Mouse (Mus musculus) stomach, embryonic 15.5 days (tissue): ENCODE results near the gene Fam3c. TPM values are rescaled to one million over a fixed set of nuclear protein-coding genes. Genes with fewer than 3 reads are reported as not detected.

ENCODE experiments used
- ATAC-seq: fragments of 200-750 bp; cut with Nextera tagmentation; 2 replicates; pipeline ENCODE4 v1.8.0; 2017; ENCODE audit warnings: low read depth, moderate number of reproducible peaks, moderate TSS enrichment; ENCODE audit not compliant: insufficient read depth, low FRiP score
- H3K27ac ChIP-seq: fragments of 300-500 bp; sonication (generic); 2 replicates; pipeline ENCODE4 v1.5.1; 2015; ENCODE audit warnings: mild to moderate bottlenecking, inconsistent platforms
- H3K27me3 ChIP-seq: fragments of 300-500 bp; sonication (generic); replicated peaks from 2 replicates; pipeline ENCODE4 v1.6.1; 2015; ENCODE audit warnings: inconsistent platforms
- H3K36me3 ChIP-seq: fragments of 300-500 bp; sonication (generic); 2 replicates; pipeline ENCODE4 v1.6.1; 2015; ENCODE audit warnings: inconsistent platforms
- H3K4me1 ChIP-seq: fragments of 300-500 bp; sonication (generic); 2 replicates; pipeline ENCODE4 v1.6.1; 2015; ENCODE audit warnings: inconsistent platforms
- H3K4me2 ChIP-seq: fragments of 300-500 bp; sonication (generic); 2 replicates; pipeline ENCODE4 v1.6.1; 2015; ENCODE audit warnings: mild to moderate bottlenecking, inconsistent platforms
- H3K4me3 ChIP-seq: fragments of 300-500 bp; sonication (generic); replicated peaks from 2 replicates; pipeline ENCODE4 v1.5.1; 2015; ENCODE audit warnings: inconsistent platforms
- H3K9ac ChIP-seq: fragments of 300-500 bp; sonication (generic); 2 replicates; pipeline ENCODE4 v1.6.1; 2015; ENCODE audit warnings: inconsistent platforms
- H3K9me3 ChIP-seq: fragments of 300-500 bp; sonication (generic); 2 replicates; pipeline ENCODE4 v1.6.1; 2016; ENCODE audit warnings: inconsistent platforms
- WGBS: fragments of 180-500 bp; shearing (Covaris S2); methylation state at CpG from one replicate; pipeline ENCODE4 v1.1.7; 2015; 5-methylcytosine and 5-hydroxymethylcytosine counted together
- polyA plus RNA-seq: library from polyadenylated mRNA; unstranded; fragments of >200 nt; fragmentation: Nextera tagmentation; extraction: Ambion mirVana; gene quantifications from 2 replicates; pipeline ENCODE4 v1.2.1, GENCODE M21; 2015

The Fam3c gene
- polyA plus RNA-seq, 1 experiment from 2014 or later = 76.1 TPM

- H3K9me3 ChIP-seq = no peaks in the 10 kb centered on the region; the same call in 1 of the 2 replicates
- no peak overlapping the region for H3K4me3 ChIP-seq
- no peak overlapping the region for H3K27ac ChIP-seq
- H3K27me3 ChIP-seq = no peaks in the 10 kb centered on the region
- 34% methylated on average over 5 of the region's 5 CpGs for WGBS
- no peaks in the 10 kb centered on the region for H3K4me1 ChIP-seq
- H3K4me2 ChIP-seq = no peak overlapping the region
- H3K36me3 ChIP-seq = no peaks in the 10 kb centered on the region
- 0 out of 2 replicates have a peak, but pooled peaks have one; percentile 39 for ATAC-seq
- H3K9ac ChIP-seq = no peak overlapping the region
These were observed 22.4 kb upstream of the Fam3c start for GRCm38 (mm10) chr6:22378462-22378861.

DNA sequence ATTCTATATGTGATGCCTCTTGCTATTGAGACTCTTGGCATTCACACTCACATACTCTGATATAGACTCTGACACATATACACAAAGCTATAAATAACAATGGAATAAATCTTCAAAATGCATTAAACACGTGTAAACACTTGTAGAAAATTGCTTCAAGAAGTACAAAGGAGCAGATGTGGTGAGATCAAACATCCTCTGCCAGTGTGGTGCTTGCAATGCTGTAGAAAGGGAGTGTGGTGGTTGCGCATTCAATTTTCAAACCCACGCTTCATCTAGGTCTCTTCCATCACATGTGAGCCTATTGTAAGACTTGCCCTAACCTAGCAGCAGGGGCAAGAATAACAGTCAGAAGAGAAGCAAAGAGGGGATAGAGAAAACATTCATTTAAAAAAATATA, 18.7 kb upstream of the Fam3c start:
- H3K4me2 ChIP-seq = no peak overlapping the region
- H3K27ac ChIP-seq = no peak overlapping the region
- H3K9ac ChIP-seq = no peak overlapping the region
- H3K36me3 ChIP-seq = no peaks in the 10 kb centered on the region
- WGBS = 77% methylated on average over 3 of the region's 3 CpGs
- H3K9me3 ChIP-seq = no peaks in the 10 kb centered on the region; the same call in 1 of the 2 replicates
- no peak for ATAC-seq
- no peaks in the 10 kb centered on the region for H3K27me3 ChIP-seq
- no peaks in the 10 kb centered on the region for H3K4me1 ChIP-seq
- H3K4me3 ChIP-seq = no peak overlapping the region

- no peaks in the 10 kb centered on the region for H3K9me3 ChIP-seq
- no peak for ATAC-seq
- no peak overlapping the region for H3K9ac ChIP-seq
- no peak overlapping the region for H3K27ac ChIP-seq
- H3K4me2 ChIP-seq = no peak overlapping the region
- no peaks in the 10 kb centered on the region for H3K27me3 ChIP-seq
- WGBS = 77% methylated on average over 2 of the region's 2 CpGs
- no peaks in the 10 kb centered on the region for H3K4me1 ChIP-seq
- no peaks in the 10 kb centered on the region for H3K36me3 ChIP-seq
- no peak overlapping the region for H3K4me3 ChIP-seq
These were observed 17.4 kb upstream of the Fam3c start for GRCm38 (mm10) chr6:22373476-22373875.

- no peaks in the 10 kb centered on the region for H3K27me3 ChIP-seq
- no peak overlapping the region for H3K9ac ChIP-seq
- no peaks in the 10 kb centered on the region for H3K4me1 ChIP-seq
- H3K36me3 ChIP-seq = no peaks in the 10 kb centered on the region
- no peak overlapping the region for H3K4me3 ChIP-seq
- H3K27ac ChIP-seq = peak overlapping the region; percentile 12; the same call in 1 of the 2 replicates
- 59% methylated on average over 2 of the region's 2 CpGs for WGBS
- ATAC-seq = peak; percentile 94
- no peak overlapping the region for H3K4me2 ChIP-seq
- H3K9me3 ChIP-seq = no peaks in the 10 kb centered on the region
These were observed 10.9 kb upstream of the Fam3c start for GRCm38 (mm10) chr6:22366977-22367376.

GRCm38 (mm10) chr6:22363590-22363989, 7.5 kb upstream of the Fam3c start:
- H3K27ac ChIP-seq = no peak overlapping the region
- WGBS = 72% methylated on average over 3 of the region's 3 CpGs
- H3K36me3 ChIP-seq = no peaks in the 10 kb centered on the region
- H3K4me2 ChIP-seq = no peak overlapping the region
- no peaks in the 10 kb centered on the region for H3K27me3 ChIP-seq
- H3K4me3 ChIP-seq = no peak overlapping the region
- no peaks in the 10 kb centered on the region for H3K4me1 ChIP-seq
- no peak for ATAC-seq
- no peak overlapping the region for H3K9ac ChIP-seq
- H3K9me3 ChIP-seq = no peaks in the 10 kb centered on the region

- H3K9ac ChIP-seq = no peak overlapping the region
- WGBS = 52% methylated on average over 3 of the region's 3 CpGs
- no peaks in the 10 kb centered on the region for H3K36me3 ChIP-seq
- H3K4me3 ChIP-seq = no peak overlapping the region
- no peaks in the 10 kb centered on the region for H3K9me3 ChIP-seq
- peak overlapping the region; percentile 70; the same call in 1 of the 2 replicates for H3K27ac ChIP-seq
- no peaks in the 10 kb centered on the region for H3K27me3 ChIP-seq
- peak; percentile 59 for ATAC-seq
- no peak overlapping the region for H3K4me2 ChIP-seq
- no peaks in the 10 kb centered on the region for H3K4me1 ChIP-seq
These were observed 5.9 kb upstream of the Fam3c start for GRCm38 (mm10) chr6:22361941-22362340.

GRCm38 (mm10) chr6:22359019-22359418, 3.0 kb upstream of the Fam3c start:
- peaks cover 4% of the 10 kb centered on the region; the same call in 1 of the 2 replicates for H3K4me1 ChIP-seq
- no peak overlapping the region for H3K4me3 ChIP-seq
- no peaks in the 10 kb centered on the region for H3K9me3 ChIP-seq
- H3K27me3 ChIP-seq = no peaks in the 10 kb centered on the region
- no peak for ATAC-seq
- H3K36me3 ChIP-seq = no peaks in the 10 kb centered on the region
- WGBS = 25% methylated on average over 1 of the region's 1 CpGs
- H3K4me2 ChIP-seq = no peak overlapping the region
- H3K9ac ChIP-seq = no peak overlapping the region
- no peak overlapping the region for H3K27ac ChIP-seq

DNA sequence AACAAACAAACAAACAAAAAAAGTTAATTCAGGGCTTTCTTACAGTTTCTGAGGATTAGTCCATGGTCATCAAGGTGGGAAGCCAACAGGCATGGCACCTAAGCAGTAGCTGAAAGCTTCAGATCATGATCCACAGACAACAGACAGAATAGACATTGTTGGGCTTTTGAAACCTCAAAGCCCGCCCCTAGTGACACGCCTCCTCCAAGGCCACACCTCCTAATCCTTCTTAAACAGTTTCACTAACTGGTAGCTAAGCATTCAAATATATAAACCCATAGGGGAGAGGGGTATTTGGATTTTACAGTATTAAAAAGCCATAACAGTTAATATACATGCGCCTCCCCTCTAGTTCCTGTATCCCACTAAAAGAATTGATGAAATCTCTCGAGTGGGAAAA, 1.3 kb upstream of the Fam3c start:
- peaks cover 6% of the 10 kb centered on the region; the same call in 1 of the 2 replicates for H3K4me1 ChIP-seq
- H3K9me3 ChIP-seq = no peaks in the 10 kb centered on the region
- no peaks in the 10 kb centered on the region for H3K36me3 ChIP-seq
- 97% methylated on average over 4 of the region's 4 CpGs for WGBS
- no peak overlapping the region for H3K9ac ChIP-seq
- H3K4me3 ChIP-seq = no peak overlapping the region
- H3K27ac ChIP-seq = no peak overlapping the region
- ATAC-seq = no peak
- H3K27me3 ChIP-seq = no peaks in the 10 kb centered on the region
- no peak overlapping the region for H3K4me2 ChIP-seq

GRCm38 (mm10) chr6:22355396-22356085, 502 bp downstream of the Fam3c start:
- H3K9ac ChIP-seq = peak overlapping the region; percentile 63
- peak overlapping the region; percentile 90 for H3K27ac ChIP-seq
- H3K4me2 ChIP-seq = peak overlapping the region; percentile 61
- peaks cover 6% of the 10 kb centered on the region; the same call in 1 of the 2 replicates for H3K4me1 ChIP-seq
- no peak for ATAC-seq
- no peaks in the 10 kb centered on the region for H3K27me3 ChIP-seq
- no peaks in the 10 kb centered on the region for H3K9me3 ChIP-seq
- under 1% methylated on average over 57 of the region's 62 CpGs for WGBS
- H3K36me3 ChIP-seq = no peaks in the 10 kb centered on the region
- peak overlapping the region; percentile 80 for H3K4me3 ChIP-seq

GRCm38 (mm10) chr6:22354675-22355074, 1.4 kb downstream of the Fam3c start:
- no peaks in the 10 kb centered on the region for H3K27me3 ChIP-seq
- peak overlapping the region; percentile 80 for H3K4me3 ChIP-seq
- H3K36me3 ChIP-seq = no peaks in the 10 kb centered on the region
- ATAC-seq = no peak
- no peaks in the 10 kb centered on the region for H3K9me3 ChIP-seq
- 77% methylated on average over 7 of the region's 7 CpGs for WGBS
- peaks cover 6% of the 10 kb centered on the region; the same call in 1 of the 2 replicates for H3K4me1 ChIP-seq
- peak overlapping the region; percentile 61 for H3K4me2 ChIP-seq
- no peak overlapping the region for H3K9ac ChIP-seq
- no peak overlapping the region for H3K27ac ChIP-seq

DNA sequence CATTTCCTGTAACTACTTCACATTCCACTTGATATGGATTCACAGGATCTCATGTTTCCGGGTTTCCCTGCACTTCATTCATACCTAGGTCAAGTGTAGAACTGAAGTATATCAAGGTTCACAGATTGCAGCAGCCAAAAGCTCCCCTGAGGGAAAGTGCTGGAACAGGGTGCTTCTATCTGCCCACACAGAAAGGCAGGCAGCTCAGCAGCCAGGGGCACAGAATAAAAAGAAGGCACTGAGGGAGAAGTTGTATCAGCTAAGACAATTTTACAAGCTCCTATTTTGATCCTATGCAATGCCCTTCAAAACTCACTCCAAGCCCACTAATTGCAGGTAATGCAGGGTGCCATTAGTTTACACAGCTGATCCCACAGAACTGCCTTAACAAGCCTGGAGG, 2.0 kb downstream of the Fam3c start:
- Histone ChIP-seq H3K4me3 (no peak overlapping the region; the same call in none of the 2 replicates), H3K4me1 (peaks cover 6% of the 10 kb centered on the region; the same call in 1 of the 2 replicates), H3K36me3 (no peaks in the 10 kb centered on the region), H3K9me3 (no peaks in the 10 kb centered on the region), H3K27ac (0 out of 2 replicates have a peak overlapping the region, but pooled peaks have one; percentile 18), H3K4me2 (peak overlapping the region; percentile 61), H3K27me3 (no peaks in the 10 kb centered on the region), H3K9ac (no peak overlapping the region)
- 33% methylated on average over 1 of the region's 1 CpGs for WGBS
- no peak for ATAC-seq

DNA sequence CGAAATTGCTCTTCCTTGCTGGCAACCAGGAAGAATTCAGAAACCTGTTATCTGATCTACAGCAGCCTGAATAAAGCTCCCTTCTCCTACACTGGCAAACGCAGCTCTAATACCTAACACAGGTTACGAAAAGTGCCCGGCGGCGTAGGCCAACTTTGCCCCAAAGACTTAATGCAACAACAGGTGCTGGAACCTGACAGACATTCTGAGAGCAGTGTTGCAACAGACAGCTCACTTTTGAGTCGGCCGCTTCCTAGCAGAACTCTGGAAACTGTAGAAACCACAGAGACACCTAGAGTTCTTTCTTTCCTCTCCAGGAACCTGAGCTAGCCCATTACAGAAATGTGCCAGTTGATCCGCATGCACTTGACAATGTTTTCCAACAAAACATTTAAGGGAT, 4.5 kb downstream of the Fam3c start:
- 70% methylated on average over 9 of the region's 9 CpGs for WGBS
- peaks cover 15% of the 10 kb centered on the region for H3K4me1 ChIP-seq
- no peak overlapping the region for H3K4me3 ChIP-seq
- no peaks in the 10 kb centered on the region for H3K36me3 ChIP-seq
- H3K9me3 ChIP-seq = no peaks in the 10 kb centered on the region
- no peaks in the 10 kb centered on the region for H3K27me3 ChIP-seq
- no peak overlapping the region; the same call in 1 of the 2 replicates for H3K4me2 ChIP-seq
- peak overlapping the region; percentile 17; the same call in 1 of the 2 replicates for H3K27ac ChIP-seq
- H3K9ac ChIP-seq = no peak overlapping the region
- ATAC-seq = no peak
